Mouse (Mus musculus): ENCODE measurements around the gene Rcn3. TPM values are rescaled to one million over a fixed set of nuclear protein-coding genes. Genes with fewer than 3 reads are reported as not detected.

The Rcn3 gene
- total and polyA plus RNA-seq, 3 experiments: 0.38 TPM; not detected in 2

- H3K9ac ChIP-seq (ENCODE audit: insufficient read depth, low read depth): no peak overlapping the region
- no peak overlapping the region for H3K4me3 ChIP-seq (replicated peaks in 1 of 3; ENCODE audit: low read depth in 2 of 3, low read length in 2 of 3, poor library complexity in 1 of 3)
- no peak for TF ChIP-seq USF1 (IDR thresholded peaks at IDR 0.05; ENCODE audit: low read depth, low read length)
- no peaks in the 10 kb centered on the region for H3K79me2 ChIP-seq (replicated peaks; ENCODE audit: control insufficient read depth, extremely low read depth, insufficient read depth, poor library complexity, severe bottlenecking)
- peaks cover 4% of the 10 kb centered on the region for H3K9me3 ChIP-seq (replicated peaks; ENCODE audit: low read length)
- dilution Hi-C loops (cut with MboI; ENCODE audit: extremely low pct_ligation_motif_present, extremely low pct_unique_long_range_greater_than_20kb, low sequenced_read_pairs): no loop called here
- H3K27ac ChIP-seq (ENCODE audit: insufficient read depth, low read depth): no peak overlapping the region
- no peak overlapping the region for H3K4me2 ChIP-seq (ENCODE audit: insufficient read depth, low read depth, poor library complexity, severe bottlenecking)
- peak; percentile 41 for DNase-seq (ENCODE audit: extremely low read depth)
- no peaks in the 10 kb centered on the region for H3K36me3 ChIP-seq (replicated peaks in 1 of 2; ENCODE audit: control insufficient read depth in 1 of 2, insufficient read depth in 1 of 2, low read length in 1 of 2)
- H3K4me1 ChIP-seq (ENCODE audit: control insufficient read depth in 1 of 2, insufficient read depth in 2 of 2): peaks cover 3 to 16% of the 10 kb centered on the region in 2 experiments
- in situ Hi-C loops (cut with MboI; ENCODE audit: low pct_ligation_motif_present, low pct_unique_long_range_greater_than_20kb, low sequenced_read_pairs): no loop called here
- no peaks in the 10 kb centered on the region for H3K27me3 ChIP-seq (replicated peaks)
Measured at GRCm38 (mm10) chr7:45090251-45090977, 1.6 kb downstream of the Rcn3 start.

- H3K36me3 ChIP-seq (replicated peaks in 1 of 2; ENCODE audit: control insufficient read depth in 1 of 2, insufficient read depth in 1 of 2, low read length in 1 of 2): no peaks in the 10 kb centered on the region
- H3K9ac ChIP-seq (ENCODE audit: insufficient read depth, low read depth): no peak overlapping the region
- dilution Hi-C loops (cut with MboI; ENCODE audit: extremely low pct_ligation_motif_present, extremely low pct_unique_long_range_greater_than_20kb, low sequenced_read_pairs): no loop called here
- H3K4me2 ChIP-seq (ENCODE audit: insufficient read depth, low read depth, poor library complexity, severe bottlenecking): no peak overlapping the region
- in situ Hi-C loops (cut with MboI; ENCODE audit: low pct_ligation_motif_present, low pct_unique_long_range_greater_than_20kb, low sequenced_read_pairs): no loop called here
- peaks cover 4% of the 10 kb centered on the region for H3K9me3 ChIP-seq (replicated peaks; ENCODE audit: low read length)
- no peak for TF ChIP-seq HCFC1 (IDR thresholded peaks at IDR 0.05; ENCODE audit: low read depth, low read length)
- TF ChIP-seq PAX5 (IDR thresholded peaks at IDR 0.05; ENCODE audit: low read length): no peak
- TF ChIP-seq TBP (conservative IDR thresholded peaks at IDR 0.05; ENCODE audit: low read depth, low read length): no peak
- no peaks in the 10 kb centered on the region for H3K27me3 ChIP-seq (replicated peaks)
- H3K79me2 ChIP-seq (replicated peaks; ENCODE audit: control insufficient read depth, extremely low read depth, insufficient read depth, poor library complexity, severe bottlenecking): no peaks in the 10 kb centered on the region
- DNase-seq (ENCODE audit: extremely low read depth): no peak
- peaks cover 3 to 16% of the 10 kb centered on the region in 2 experiments for H3K4me1 ChIP-seq (ENCODE audit: control insufficient read depth in 1 of 2, insufficient read depth in 2 of 2)
- no peak overlapping the region for H3K4me3 ChIP-seq (replicated peaks in 1 of 3; ENCODE audit: low read depth in 2 of 3, low read length in 2 of 3, poor library complexity in 1 of 3)
- H3K27ac ChIP-seq (ENCODE audit: insufficient read depth, low read depth): no peak overlapping the region
Measured at GRCm38 (mm10) chr7:45088597-45088996, 3.4 kb downstream of the Rcn3 start.

GRCm38 (mm10) chr7:45086084-45086483 is 5.9 kb downstream of the Rcn3 start:
- in situ Hi-C loops (cut with MboI; ENCODE audit: low pct_ligation_motif_present, low pct_unique_long_range_greater_than_20kb, low sequenced_read_pairs): no loop called here

More at GRCm38 (mm10) chr7:45086084-45086483, 5.9 kb downstream of the Rcn3 start:
- no peak overlapping the region for H3K27ac ChIP-seq (ENCODE audit: insufficient read depth, low read depth)
- no peak overlapping the region for H3K4me3 ChIP-seq (replicated peaks in 1 of 3; ENCODE audit: low read depth in 2 of 3, low read length in 2 of 3, poor library complexity in 1 of 3)
- no peak overlapping the region for H3K4me2 ChIP-seq (ENCODE audit: insufficient read depth, low read depth, poor library complexity, severe bottlenecking)
- H3K4me1 ChIP-seq (ENCODE audit: control insufficient read depth in 1 of 2, insufficient read depth in 2 of 2): peaks cover 6 to 12% of the 10 kb centered on the region in 2 experiments; a peak in 2 of 4 replicates
- H3K27me3 ChIP-seq (replicated peaks): no peaks in the 10 kb centered on the region
- TF ChIP-seq CTCF (conservative IDR thresholded peaks at IDR 0.05 in 1 of 2, IDR thresholded peaks at IDR 0.05 in 1 of 2; ENCODE audit: low read depth in 2 of 2, low read length in 2 of 2): peak; percentile 7 to 31; a peak in 2 of 4 replicates
- TF ChIP-seq RCOR1 (conservative IDR thresholded peaks at IDR 0.05; ENCODE audit: low read depth, low read length): no peak
- no peaks in the 10 kb centered on the region for H3K79me2 ChIP-seq (replicated peaks; ENCODE audit: control insufficient read depth, extremely low read depth, insufficient read depth, poor library complexity, severe bottlenecking)
- no peak for DNase-seq (ENCODE audit: extremely low read depth)
- peaks cover 4% of the 10 kb centered on the region for H3K9me3 ChIP-seq (replicated peaks; ENCODE audit: low read length)
- H3K9ac ChIP-seq (ENCODE audit: insufficient read depth, low read depth): no peak overlapping the region
- dilution Hi-C loops (cut with MboI; ENCODE audit: extremely low pct_ligation_motif_present, extremely low pct_unique_long_range_greater_than_20kb, low sequenced_read_pairs): no loop called here
- no peaks in the 10 kb centered on the region for H3K36me3 ChIP-seq (replicated peaks in 1 of 2; ENCODE audit: control insufficient read depth in 1 of 2, insufficient read depth in 1 of 2, low read length in 1 of 2)

Measured in CH12.LX (cell line).